Mouse (Mus musculus) CH12.LX (cell line): ENCODE measurements around the gene Fbll1. TPM values are rescaled to one million over a fixed set of nuclear protein-coding genes. Genes with fewer than 3 reads are reported as not detected.
A peak's percentile ranks its signal among the peaks of the same experiment; 100 is the strongest.

Experiments
- DNase-seq: peaks from one replicate; pipeline ENCODE4 v3.0.0-alpha.2; 2013; ENCODE audit errors: extremely low read depth
- H3K27ac ChIP-seq: 2 replicates; pipeline ENCODE4 v1.5.1; 2012; ENCODE audit warnings: low read depth, mild to moderate bottlenecking, control low read depth, moderate library complexity; ENCODE audit not compliant: insufficient read depth
- H3K27me3 ChIP-seq: replicated peaks from 2 replicates; pipeline ENCODE3; 2012; ENCODE audit warnings: inconsistent platforms
- H3K36me3 ChIP-seq, 2 experiments: replicated peaks in 1 of 2; 2 replicates each; pipeline versions ENCODE3 to v1.6.1; 2012; ENCODE audit warnings: inconsistent platforms in 1 of 2, low read length in 1 of 2, mild to moderate bottlenecking in 1 of 2, mixed read lengths in 1 of 2, moderate library complexity in 1 of 2; ENCODE audit not compliant: control insufficient read depth in 1 of 2, insufficient read depth in 1 of 2
- H3K4me1 ChIP-seq, 2 experiments: 2 replicates each; pipeline ENCODE4 v1.6.1; 2012; ENCODE audit warnings: inconsistent platforms in 1 of 2, moderate library complexity in 1 of 2; ENCODE audit not compliant: insufficient read depth in 2 of 2, control insufficient read depth in 1 of 2
- H3K4me2 ChIP-seq: 2 replicates; pipeline ENCODE4 v1.6.1; 2012; ENCODE audit warnings: low read depth, mild to moderate bottlenecking, control low read depth; ENCODE audit not compliant: poor library complexity, insufficient read depth, severe bottlenecking
- H3K4me3 ChIP-seq, 3 experiments: fragments of 150-350 bp in 1 of 3; sonication (generic) in 1 of 3; replicated peaks in 1 of 3; 2 replicates each; pipeline versions ENCODE3 to v1.5.1; 2011 to 2012; ENCODE audit warnings: low read depth in 2 of 3, low read length in 2 of 3, mild to moderate bottlenecking in 2 of 3, moderate library complexity in 2 of 3, control low read depth in 1 of 3, improper control_type of control experiment in 1 of 3, inconsistent platforms in 1 of 3, mixed read lengths in 1 of 3; ENCODE audit not compliant: poor library complexity in 1 of 3
- H3K79me2 ChIP-seq: replicated peaks from 2 replicates; pipeline ENCODE4 v1.6.1; 2012; ENCODE audit warnings: mild to moderate bottlenecking, moderate library complexity; ENCODE audit not compliant: control insufficient read depth, poor library complexity, insufficient read depth, severe bottlenecking; ENCODE audit errors: extremely low read depth
- H3K9ac ChIP-seq: 2 replicates; pipeline ENCODE4 v1.6.1; 2012; ENCODE audit warnings: low read depth, mild to moderate bottlenecking, control low read depth, moderate library complexity; ENCODE audit not compliant: insufficient read depth
- H3K9me3 ChIP-seq: replicated peaks from 2 replicates; pipeline ENCODE3; 2012; ENCODE audit warnings: low read length, inconsistent platforms, mixed read lengths
- BHLHE40 ChIP-seq: IDR thresholded peaks from 2 replicates; pipeline ENCODE4 v1.6.1; 2011; ENCODE audit warnings: mild to moderate bottlenecking, low read depth, low read length, improper control_type of control experiment
- CHD2 ChIP-seq: IDR thresholded peaks from 2 replicates; pipeline ENCODE4 v1.6.1; 2011; ENCODE audit warnings: low read length, improper control_type of control experiment
- CTCF ChIP-seq, 2 experiments: IDR thresholded peaks in 1 of 2; conservative IDR thresholded peaks in 1 of 2; 2 replicates each; pipeline ENCODE4 v1.5.1; 2011 to 2012; ENCODE audit warnings: low read depth in 2 of 2, low read length in 2 of 2, improper control_type of control experiment in 1 of 2, inconsistent platforms in 1 of 2, mild to moderate bottlenecking in 1 of 2, moderate library complexity in 1 of 2
- ELF1 ChIP-seq: IDR thresholded peaks from 2 replicates; pipeline ENCODE4 v1.6.1; 2014; ENCODE audit warnings: low read depth, mild to moderate bottlenecking, inconsistent platforms, low read length, improper control_type of control experiment
- ETS1 ChIP-seq: conservative IDR thresholded peaks from 2 replicates; pipeline ENCODE4 v1.6.1; 2012; ENCODE audit warnings: low read depth, mild to moderate bottlenecking, inconsistent platforms, low read length, improper control_type of control experiment, moderate library complexity
- IRF4 ChIP-seq: IDR thresholded peaks from 2 replicates; pipeline ENCODE4 v1.6.1; 2014; ENCODE audit warnings: low read depth, mild to moderate bottlenecking, inconsistent platforms, low read length, improper control_type of control experiment
- JUN ChIP-seq: IDR thresholded peaks from 2 replicates; pipeline ENCODE4 v1.6.1; 2011; ENCODE audit warnings: low read depth, mild to moderate bottlenecking, low read length, improper control_type of control experiment, moderate library complexity; ENCODE audit not compliant: insufficient read depth
- KAT2A ChIP-seq: IDR thresholded peaks from 2 replicates; pipeline ENCODE4 v1.6.1; 2012; ENCODE audit warnings: low read length, improper control_type of control experiment, inconsistent platforms; ENCODE audit not compliant: insufficient replicate concordance
- MAX ChIP-seq: IDR thresholded peaks from 2 replicates; pipeline ENCODE4 v1.6.1; 2011; ENCODE audit warnings: low read length, improper control_type of control experiment
- MAZ ChIP-seq: IDR thresholded peaks from 2 replicates; pipeline ENCODE4 v1.6.1; 2012; ENCODE audit warnings: low read depth, mild to moderate bottlenecking, inconsistent platforms, low read length, improper control_type of control experiment, moderate library complexity
- MEF2A ChIP-seq: IDR thresholded peaks from 2 replicates; pipeline ENCODE4 v1.6.1; 2014; ENCODE audit warnings: low read depth, mild to moderate bottlenecking, inconsistent platforms, low read length, improper control_type of control experiment, borderline replicate concordance
- NELFE ChIP-seq: IDR thresholded peaks from 2 replicates; pipeline ENCODE4 v1.6.1; 2011; ENCODE audit warnings: low read depth, low read length, improper control_type of control experiment
- PAX5 ChIP-seq: IDR thresholded peaks from 2 replicates; pipeline ENCODE4 v1.6.1; 2012; ENCODE audit warnings: low read length, inconsistent platforms, mixed read lengths
- POLR2A ChIP-seq: IDR thresholded peaks from 2 replicates; pipeline ENCODE4 v1.6.1; 2011; ENCODE audit warnings: low read depth, mild to moderate bottlenecking, improper control_type of control experiment, low read length
- POLR2AphosphoS2 ChIP-seq: IDR thresholded peaks from 2 replicates; pipeline ENCODE4 v1.6.1; 2011; ENCODE audit warnings: low read depth, low read length, improper control_type of control experiment
- RAD21 ChIP-seq: IDR thresholded peaks from 2 replicates; pipeline ENCODE4 v1.6.1; 2011; ENCODE audit warnings: low read depth, mild to moderate bottlenecking, low read length, improper control_type of control experiment, moderate library complexity
- SIN3A ChIP-seq: IDR thresholded peaks from 2 replicates; pipeline ENCODE4 v1.6.1; 2012; ENCODE audit warnings: low read length, improper control_type of control experiment, inconsistent platforms
- UBTF ChIP-seq: IDR thresholded peaks from 2 replicates; pipeline ENCODE4 v1.6.1; 2012; ENCODE audit warnings: low read depth, mild to moderate bottlenecking, inconsistent platforms, low read length, improper control_type of control experiment, moderate library complexity
- USF1 ChIP-seq: IDR thresholded peaks from 2 replicates; pipeline ENCODE4 v1.6.1; 2014; ENCODE audit warnings: low read depth, mild to moderate bottlenecking, inconsistent platforms, low read length, improper control_type of control experiment
- USF2 ChIP-seq: conservative IDR thresholded peaks from 2 replicates; pipeline ENCODE4 v1.6.1; 2011; ENCODE audit warnings: low read depth, low read length, improper control_type of control experiment
- ZC3H11A ChIP-seq: IDR thresholded peaks from 2 replicates; pipeline ENCODE4 v1.6.1; 2012; ENCODE audit warnings: low read depth, mild to moderate bottlenecking, inconsistent platforms, low read length, improper control_type of control experiment
- ZKSCAN1 ChIP-seq: IDR thresholded peaks from 2 replicates; pipeline ENCODE4 v1.6.1; 2012; ENCODE audit warnings: low read depth, inconsistent platforms, low read length, improper control_type of control experiment, borderline replicate concordance
- dilution Hi-C: fragments of 300-500 bp; cut with MboI; formaldehyde crosslinking; loops from 2 replicates; pipeline ENCODE4 v1.14.3; 2020; ENCODE audit warnings: low sequenced_read_pairs; ENCODE audit not compliant: extremely low pct_unique_long_range_greater_than_20kb, extremely low pct_ligation_motif_present
- in situ Hi-C: fragments of 300-500 bp; cut with MboI; formaldehyde crosslinking; loops from 3 replicates; pipeline ENCODE4 v1.14.3; 2019; ENCODE audit warnings: low sequenced_read_pairs, low pct_ligation_motif_present, low pct_unique_long_range_greater_than_20kb, mixed read lengths
- polyA plus RNA-seq: library from polyadenylated mRNA; unstranded; fragments of >175 nt; gene quantifications from 2 replicates; pipeline ENCODE4 v1.2.1, GENCODE M21; 2012; ENCODE audit warnings: low read depth; ENCODE audit not compliant: insufficient read length
- total RNA-seq, 2 experiments: library from RNA; depleted of rRNA; stranded (reverse); fragments of 300-350 nt in 1 of 2; fragments of >200 nt in 1 of 2; gene quantifications; 2 replicates each; pipeline ENCODE4 v1.2.3; 2012 to 2014

The Fbll1 gene
- total and polyA plus RNA-seq, 3 experiments: not detected

GRCm38 (mm10) chr11:35775606-35776005, 23.1 kb downstream of the Fbll1 start:
- peaks cover 31 to 60% of the 10 kb centered on the region in 2 experiments for H3K36me3 ChIP-seq
- no peak for TF ChIP-seq MAZ
- TF ChIP-seq MAX: no peak
- no peak for TF ChIP-seq ELF1
- no peak for TF ChIP-seq ETS1
- TF ChIP-seq CTCF (conservative IDR thresholded peaks at IDR 0.05 in 1 of 2, IDR thresholded peaks at IDR 0.05 in 1 of 2; ENCODE audit: low read depth in 2 of 2, low read length in 2 of 2): no peak
- no peak for TF ChIP-seq ZKSCAN1
- no peak for TF ChIP-seq JUN
- no peak for TF ChIP-seq ZC3H11A
- no peak for TF ChIP-seq POLR2A
- TF ChIP-seq NELFE: no peak
- no peak for TF ChIP-seq SIN3A
- TF ChIP-seq USF2: no peak
- TF ChIP-seq RAD21: no peak
- no peak for TF ChIP-seq CHD2
- no peak for TF ChIP-seq PAX5
- TF ChIP-seq IRF4: no peak
- no peak for TF ChIP-seq UBTF
- no peak for TF ChIP-seq POLR2AphosphoS2
- no peak for TF ChIP-seq KAT2A
- TF ChIP-seq, all 38 proteins: peak for 0
- H3K27me3 ChIP-seq: no peaks in the 10 kb centered on the region
- H3K27ac ChIP-seq: no peak overlapping the region
- H3K4me2 ChIP-seq: no peak overlapping the region
- peaks cover 7 to 54% of the 10 kb centered on the region in 2 experiments; a peak in 3 of 4 replicates for H3K4me1 ChIP-seq
- H3K9ac ChIP-seq: no peak overlapping the region
- H3K4me3 ChIP-seq: no peak overlapping the region
- dilution Hi-C loops: no loop called here
- in situ Hi-C loops: loop anchor here (5.0 kb wide), 1 partner anchor 57 kb away; the partner anchor contains the start of gene Rars
- peaks cover 71% of the 10 kb centered on the region for H3K79me2 ChIP-seq
- no peaks in the 10 kb centered on the region for H3K9me3 ChIP-seq
- DNase-seq: no peak

- H3K4me3 ChIP-seq: peak overlapping the region; percentile 68 to 100 (median 90)
- TF ChIP-seq BHLHE40 (0 out of 2 replicates have a peak, but pooled peaks have one; percentile 13), MEF2A (no peak), KAT2A (no peak), USF1 (no peak)
- H3K36me3 ChIP-seq: peaks cover 0 to 17% of the 10 kb centered on the region in 2 experiments
- in situ Hi-C loops: no loop called here
- H3K27me3 ChIP-seq: peaks cover 7% of the 10 kb centered on the region
- peak overlapping the region; percentile 93 for H3K9ac ChIP-seq
- dilution Hi-C loops: no loop called here
- H3K79me2 ChIP-seq: peaks cover 57% of the 10 kb centered on the region
- H3K4me2 ChIP-seq: peak overlapping the region; percentile 100
- H3K27ac ChIP-seq: no peak overlapping the region
- H3K9me3 ChIP-seq: no peaks in the 10 kb centered on the region
- H3K4me1 ChIP-seq: peaks cover 3 to 60% of the 10 kb centered on the region in 2 experiments; a peak in 3 of 4 replicates
- DNase-seq: no peak
These were observed 27.8 kb downstream of the Fbll1 start for GRCm38 (mm10) chr11:35770741-35771504.
